7 mouse cellular contexts compared by ENCODE assay signal in genomic region chr17:5007156-5007658, GRCm38 (mm10). TPM values are rescaled to one million over a fixed set of nuclear protein-coding genes. Genes with fewer than 3 reads are reported as not detected.
DNase-seq lines count a peak whose midpoint lies in the region; ATAC-seq lines count a peak whose summit lies in the region.

No protein-coding gene starts in this region.

- no peak overlapping the region for H3K9ac ChIP-seq in limb, embryonic 12.5 days (replicated peaks)

- H3K36me3 ChIP-seq in limb, embryonic 12.5 days = no peaks in the 10 kb centered on the region

- no peaks in the 10 kb centered on the region for H3K27me3 ChIP-seq in limb, embryonic 12.5 days

- peak; percentile 38 to 68 for ATAC-seq in hematopoietic stem cell, adult 5-6 weeks (replicated peaks in 1 of 2; ENCODE audit: insufficient read depth in 1 of 2, low FRiP score in 2 of 2, low TSS enrichment in 1 of 2, low read depth in 1 of 2, poor library complexity in 2 of 2, severe bottlenecking in 2 of 2)
- peak; percentile 75 for ATAC-seq in limb, embryonic 12.5 days (ENCODE audit: insufficient number of reproducible peaks, insufficient read depth, low FRiP score, low TSS enrichment, low read depth)
- ATAC-seq in frontal cortex, adult (ENCODE audit: low TSS enrichment) = no peak

- peak; percentile 86 for DNase-seq in ES-CJ7 (ENCODE audit: low read depth, low spot score)
- peak; percentile 46 for DNase-seq in embryo, embryonic 11.5 days (ENCODE audit: low read depth, low spot score)
- peak; percentile 97 for DNase-seq in naive thymus-derived CD4-positive, alpha-beta T cell, adult 2 months (ENCODE audit: low read depth)
- DNase-seq in urinary bladder, adult 2 months (ENCODE audit: low spot score) = no peak

- H3K4me1 ChIP-seq in limb, embryonic 12.5 days (replicated peaks) = peaks cover 89% of the 10 kb centered on the region

- no peak overlapping the region for H3K4me3 ChIP-seq in limb, embryonic 12.5 days (replicated peaks)

- no peak overlapping the region for H3K27ac ChIP-seq in limb, embryonic 12.5 days

- 21% methylated on average over 15 of the region's 15 CpGs for WGBS in limb, embryonic 12.5 days

- peak overlapping the region; percentile 29 for H3K4me2 ChIP-seq in limb, embryonic 12.5 days

- no peaks in the 10 kb centered on the region for H3K9me3 ChIP-seq in limb, embryonic 12.5 days

RNA-seq across cellular contexts. Expression of gene Arid1b, which starts 13.1 kb away (rescaled TPM):
- 41.0 and 55.8 TPM in 2 replicates for total RNA-seq in hematopoietic stem cell, adult 5-6 weeks (2017)
- 17.8 and 18.2 TPM in 2 replicates for polyA plus RNA-seq in limb, embryonic 12.5 days (2016; fragmentation: Nextera tagmentation; extraction: Ambion mirVana)
- polyA plus RNA-seq in urinary bladder, adult 2 months (2012; rRNA removed) = 10.8 and 19.0 TPM in 2 replicates
